Mouse (Mus musculus): ENCODE results near the gene Ptges3l.

Gene Ptges3l

DNA sequence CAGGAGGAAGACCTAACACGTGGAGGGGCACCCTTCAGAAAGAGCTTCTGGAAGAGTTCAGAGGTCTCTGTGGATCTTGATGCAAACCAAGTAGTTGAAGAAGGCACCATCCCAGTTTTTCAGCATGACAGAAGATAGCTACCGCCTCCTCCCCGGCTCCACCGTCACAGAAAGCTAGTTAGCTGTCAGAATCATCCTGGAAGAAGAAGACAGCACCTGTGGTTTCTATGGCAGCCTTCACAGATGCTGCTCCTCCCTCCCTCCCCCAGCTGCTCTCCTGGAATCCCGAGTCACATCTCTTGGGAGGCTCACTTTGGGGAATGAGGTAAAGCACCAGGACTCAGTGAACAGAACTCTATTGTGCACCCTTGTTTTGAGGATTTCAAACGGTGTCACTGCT, 6.1 kb downstream of the Ptges3l start:
- no peak for DNase-seq

DNA sequence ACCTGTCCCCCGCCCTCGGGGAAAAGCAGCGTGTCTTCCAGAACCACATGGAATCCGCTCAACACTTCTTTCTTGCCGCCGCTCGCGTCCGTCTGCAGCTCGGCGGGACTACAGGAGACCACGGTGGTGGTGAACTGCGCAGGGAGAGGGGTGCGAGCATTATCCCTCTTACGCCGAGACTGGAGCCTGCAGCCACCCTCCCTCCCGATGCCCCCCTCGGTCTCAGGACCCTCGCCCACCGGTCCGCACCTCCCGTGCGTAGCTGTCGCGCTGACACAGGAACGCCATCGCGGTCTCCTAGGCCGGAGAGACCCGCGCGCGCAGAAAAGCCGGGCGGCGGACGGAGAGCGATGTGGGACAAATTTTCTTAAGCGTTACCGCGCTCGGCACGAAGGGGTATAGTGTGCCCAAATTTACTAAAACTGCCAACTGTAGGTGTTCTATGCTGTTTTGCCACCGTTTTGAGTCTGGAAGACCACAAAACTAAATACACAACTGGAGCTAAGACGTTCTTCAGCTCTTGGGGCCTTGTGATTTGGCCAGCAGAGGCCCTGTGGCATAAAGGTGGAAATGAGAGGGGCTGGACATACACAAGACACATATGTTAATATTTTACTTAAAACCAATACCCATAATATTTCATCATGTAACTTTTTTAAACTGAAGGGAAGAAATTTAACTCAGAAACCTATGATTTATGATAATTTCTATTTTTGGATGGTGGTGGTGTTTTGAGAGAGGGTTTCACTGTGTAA, 7.9 kb downstream of the Ptges3l start, which contains the start of gene Aarsd1:
Aarsd1 (minus strand) TSS at position 515 of the 755 bp plus-strand sequence.
- peak; percentile 84 to 93 for DNase-seq

GRCm38 (mm10) chr11:101416433-101417100, 8.6 kb downstream of the Ptges3l start:
- peak in 1 of 2 experiments; percentile 33 for DNase-seq

- DNase-seq, result no peak
Measured at GRCm38 (mm10) chr11:101415306-101415705, 9.8 kb downstream of the Ptges3l start.

DNA sequence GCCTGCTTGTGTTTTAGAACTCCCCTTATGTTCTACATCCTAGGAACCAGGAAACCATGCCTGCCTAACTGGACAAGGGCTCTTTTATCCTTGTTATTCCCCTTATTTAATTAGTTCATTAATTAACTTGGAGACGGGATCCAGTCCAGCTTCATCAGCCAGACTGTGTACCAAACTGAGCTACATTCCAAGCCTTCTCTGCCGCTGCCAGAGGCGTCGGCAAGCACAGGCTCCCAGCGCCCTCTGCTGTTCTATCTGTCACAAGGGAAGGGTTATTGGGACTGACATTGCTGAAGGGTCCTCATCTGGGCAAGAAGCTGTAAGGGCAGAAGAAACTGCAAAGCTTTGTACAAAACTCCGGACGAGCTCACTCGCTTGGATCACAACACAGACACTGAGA, 30.0 kb downstream of the Ptges3l start:
- peak; percentile 89 to 90 for DNase-seq

- no peak for DNase-seq
Measured at GRCm38 (mm10) chr11:101381817-101382216, 43.3 kb downstream of the Ptges3l start.

DNA sequence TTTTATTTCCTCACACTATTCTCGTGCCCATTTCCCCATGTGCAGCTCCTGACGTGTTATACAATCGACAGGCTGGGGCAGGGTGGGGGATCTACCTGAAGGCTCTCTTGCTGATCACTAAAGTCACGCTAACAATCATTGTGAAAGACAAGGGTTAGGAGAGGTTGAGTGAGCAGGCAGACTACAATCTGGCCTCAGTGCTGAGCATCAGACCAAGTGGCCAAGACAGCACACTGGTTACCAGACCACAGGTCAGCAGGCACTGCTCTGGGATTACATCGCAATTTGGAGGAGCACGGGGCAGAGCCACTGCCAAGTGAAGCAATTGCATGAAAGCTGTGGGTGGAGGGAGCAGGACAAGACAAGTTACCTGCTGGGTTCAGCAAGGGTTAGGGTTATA, 46.2 kb downstream of the Ptges3l start:
- DNase-seq, result peak; percentile 62 to 76

DNA sequence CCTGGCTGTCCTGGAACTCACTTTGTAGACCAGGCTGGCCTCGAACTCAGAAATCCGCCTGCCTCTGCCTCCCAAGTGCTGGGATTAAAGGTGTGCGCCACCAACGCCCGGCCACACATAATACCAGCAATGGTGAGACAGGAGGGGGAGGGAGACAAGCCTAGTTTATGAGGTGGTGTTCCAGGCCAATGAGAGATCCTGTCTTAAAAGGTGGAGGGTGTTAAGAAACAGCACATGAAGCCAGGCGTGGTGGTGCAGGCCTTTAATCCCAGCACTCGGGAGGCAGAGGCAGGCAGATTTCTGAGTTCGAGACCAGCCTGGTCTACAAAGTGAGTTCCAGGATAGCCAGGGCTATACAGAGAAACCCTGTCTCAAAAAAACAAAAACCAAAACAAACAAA, 46.9 kb downstream of the Ptges3l start:
- DNase-seq, result peak; percentile 17 to 63

- DNase-seq, result no peak
Measured at GRCm38 (mm10) chr11:101374421-101374938, 50.7 kb downstream of the Ptges3l start.

GRCm38 (mm10) chr11:101370141-101370540, 55.0 kb downstream of the Ptges3l start:
- no peak for DNase-seq

Measured in kidney, postnatal 36 days (tissue).